Mouse (Mus musculus) CH12.LX (cell line): Measurements from ENCODE around the gene Olfr593. TPM values are rescaled to one million over a fixed set of nuclear protein-coding genes. Genes with fewer than 3 reads are reported as not detected.

ENCODE experiments used
- DNase-seq: peaks from one replicate; pipeline ENCODE4 v3.0.0-alpha.2; 2013; ENCODE audit errors: extremely low read depth
- H3K27ac ChIP-seq: 2 replicates; pipeline ENCODE4 v1.5.1; 2012; ENCODE audit warnings: low read depth, mild to moderate bottlenecking, control low read depth, moderate library complexity; ENCODE audit not compliant: insufficient read depth
- H3K27me3 ChIP-seq: replicated peaks from 2 replicates; pipeline ENCODE3; 2012; ENCODE audit warnings: inconsistent platforms
- H3K36me3 ChIP-seq, 2 experiments: replicated peaks in 1 of 2; 2 replicates each; pipeline versions ENCODE3 to v1.6.1; 2012; ENCODE audit warnings: inconsistent platforms in 1 of 2, low read length in 1 of 2, mild to moderate bottlenecking in 1 of 2, mixed read lengths in 1 of 2, moderate library complexity in 1 of 2; ENCODE audit not compliant: control insufficient read depth in 1 of 2, insufficient read depth in 1 of 2
- H3K4me1 ChIP-seq, 2 experiments: 2 replicates each; pipeline ENCODE4 v1.6.1; 2012; ENCODE audit warnings: inconsistent platforms in 1 of 2, moderate library complexity in 1 of 2; ENCODE audit not compliant: insufficient read depth in 2 of 2, control insufficient read depth in 1 of 2
- H3K4me2 ChIP-seq: 2 replicates; pipeline ENCODE4 v1.6.1; 2012; ENCODE audit warnings: low read depth, mild to moderate bottlenecking, control low read depth; ENCODE audit not compliant: poor library complexity, insufficient read depth, severe bottlenecking
- H3K4me3 ChIP-seq, 3 experiments: fragments of 150-350 bp in 1 of 3; sonication (generic) in 1 of 3; replicated peaks in 1 of 3; 2 replicates each; pipeline versions ENCODE3 to v1.5.1; 2011 to 2012; ENCODE audit warnings: low read depth in 2 of 3, low read length in 2 of 3, mild to moderate bottlenecking in 2 of 3, moderate library complexity in 2 of 3, control low read depth in 1 of 3, improper control_type of control experiment in 1 of 3, inconsistent platforms in 1 of 3, mixed read lengths in 1 of 3; ENCODE audit not compliant: poor library complexity in 1 of 3
- H3K79me2 ChIP-seq: replicated peaks from 2 replicates; pipeline ENCODE4 v1.6.1; 2012; ENCODE audit warnings: mild to moderate bottlenecking, moderate library complexity; ENCODE audit not compliant: control insufficient read depth, poor library complexity, insufficient read depth, severe bottlenecking; ENCODE audit errors: extremely low read depth
- H3K9ac ChIP-seq: 2 replicates; pipeline ENCODE4 v1.6.1; 2012; ENCODE audit warnings: low read depth, mild to moderate bottlenecking, control low read depth, moderate library complexity; ENCODE audit not compliant: insufficient read depth
- H3K9me3 ChIP-seq: replicated peaks from 2 replicates; pipeline ENCODE3; 2012; ENCODE audit warnings: low read length, inconsistent platforms, mixed read lengths
- BHLHE40 ChIP-seq: IDR thresholded peaks from 2 replicates; pipeline ENCODE4 v1.6.1; 2011; ENCODE audit warnings: mild to moderate bottlenecking, low read depth, low read length, improper control_type of control experiment
- E2F4 ChIP-seq: IDR thresholded peaks from 2 replicates; pipeline ENCODE4 v1.6.1; 2011; ENCODE audit warnings: low read depth, low read length, improper control_type of control experiment; ENCODE audit not compliant: insufficient replicate concordance
- ETS1 ChIP-seq: conservative IDR thresholded peaks from 2 replicates; pipeline ENCODE4 v1.6.1; 2012; ENCODE audit warnings: low read depth, mild to moderate bottlenecking, inconsistent platforms, low read length, improper control_type of control experiment, moderate library complexity
- GABPA ChIP-seq: IDR thresholded peaks from 2 replicates; pipeline ENCODE4 v1.6.1; 2012; ENCODE audit warnings: low read depth, low read length, improper control_type of control experiment, inconsistent platforms; ENCODE audit not compliant: insufficient replicate concordance
- IRF4 ChIP-seq: IDR thresholded peaks from 2 replicates; pipeline ENCODE4 v1.6.1; 2014; ENCODE audit warnings: low read depth, mild to moderate bottlenecking, inconsistent platforms, low read length, improper control_type of control experiment
- MAFK ChIP-seq: IDR thresholded peaks from 2 replicates; pipeline ENCODE4 v1.6.1; 2011; ENCODE audit warnings: low read length, improper control_type of control experiment; ENCODE audit not compliant: insufficient replicate concordance
- MAZ ChIP-seq: IDR thresholded peaks from 2 replicates; pipeline ENCODE4 v1.6.1; 2012; ENCODE audit warnings: low read depth, mild to moderate bottlenecking, inconsistent platforms, low read length, improper control_type of control experiment, moderate library complexity
- MXI1 ChIP-seq: IDR thresholded peaks from 2 replicates; pipeline ENCODE4 v1.6.1; 2011; ENCODE audit warnings: mild to moderate bottlenecking, low read depth, low read length, improper control_type of control experiment
- NELFE ChIP-seq: IDR thresholded peaks from 2 replicates; pipeline ENCODE4 v1.6.1; 2011; ENCODE audit warnings: low read depth, low read length, improper control_type of control experiment
- NRF1 ChIP-seq: IDR thresholded peaks from 2 replicates; pipeline ENCODE4 v1.6.1; 2014; ENCODE audit warnings: low read depth, mild to moderate bottlenecking, inconsistent platforms, low read length, improper control_type of control experiment, moderate library complexity
- PAX5 ChIP-seq: IDR thresholded peaks from 2 replicates; pipeline ENCODE4 v1.6.1; 2012; ENCODE audit warnings: low read length, inconsistent platforms, mixed read lengths
- POLR2A ChIP-seq: IDR thresholded peaks from 2 replicates; pipeline ENCODE4 v1.6.1; 2011; ENCODE audit warnings: low read depth, mild to moderate bottlenecking, improper control_type of control experiment, low read length
- POLR2AphosphoS2 ChIP-seq: IDR thresholded peaks from 2 replicates; pipeline ENCODE4 v1.6.1; 2011; ENCODE audit warnings: low read depth, low read length, improper control_type of control experiment
- RAD21 ChIP-seq: IDR thresholded peaks from 2 replicates; pipeline ENCODE4 v1.6.1; 2011; ENCODE audit warnings: low read depth, mild to moderate bottlenecking, low read length, improper control_type of control experiment, moderate library complexity
- TCF12 ChIP-seq: IDR thresholded peaks from 2 replicates; pipeline ENCODE4 v1.6.1; 2014; ENCODE audit warnings: low read depth, mild to moderate bottlenecking, inconsistent platforms, low read length, improper control_type of control experiment
- UBTF ChIP-seq: IDR thresholded peaks from 2 replicates; pipeline ENCODE4 v1.6.1; 2012; ENCODE audit warnings: low read depth, mild to moderate bottlenecking, inconsistent platforms, low read length, improper control_type of control experiment, moderate library complexity
- USF1 ChIP-seq: IDR thresholded peaks from 2 replicates; pipeline ENCODE4 v1.6.1; 2014; ENCODE audit warnings: low read depth, mild to moderate bottlenecking, inconsistent platforms, low read length, improper control_type of control experiment
- USF2 ChIP-seq: conservative IDR thresholded peaks from 2 replicates; pipeline ENCODE4 v1.6.1; 2011; ENCODE audit warnings: low read depth, low read length, improper control_type of control experiment
- ZC3H11A ChIP-seq: IDR thresholded peaks from 2 replicates; pipeline ENCODE4 v1.6.1; 2012; ENCODE audit warnings: low read depth, mild to moderate bottlenecking, inconsistent platforms, low read length, improper control_type of control experiment
- ZNF384 ChIP-seq: IDR thresholded peaks from 2 replicates; pipeline ENCODE4 v1.6.1; 2012; ENCODE audit warnings: low read depth, low read length, improper control_type of control experiment, inconsistent platforms
- dilution Hi-C: fragments of 300-500 bp; cut with MboI; formaldehyde crosslinking; loops from 2 replicates; pipeline ENCODE4 v1.14.3; 2020; ENCODE audit warnings: low sequenced_read_pairs; ENCODE audit not compliant: extremely low pct_unique_long_range_greater_than_20kb, extremely low pct_ligation_motif_present
- in situ Hi-C: fragments of 300-500 bp; cut with MboI; formaldehyde crosslinking; loops from 3 replicates; pipeline ENCODE4 v1.14.3; 2019; ENCODE audit warnings: low sequenced_read_pairs, low pct_ligation_motif_present, low pct_unique_long_range_greater_than_20kb, mixed read lengths
- polyA plus RNA-seq: library from polyadenylated mRNA; unstranded; fragments of >175 nt; gene quantifications from 2 replicates; pipeline ENCODE4 v1.2.1, GENCODE M21; 2012; ENCODE audit warnings: low read depth; ENCODE audit not compliant: insufficient read length
- total RNA-seq, 2 experiments: library from RNA; depleted of rRNA; stranded (reverse); fragments of 300-350 nt in 1 of 2; fragments of >200 nt in 1 of 2; gene quantifications; 2 replicates each; pipeline ENCODE4 v1.2.3; 2012 to 2014

The Olfr593 gene
- total RNA-seq (2012; rRNA removed) (not detected in 2 replicates), total RNA-seq (2014; rRNA removed) (not detected in 2 replicates), polyA plus RNA-seq (not detected in 2 replicates)

GRCm38 (mm10) chr7:103211562-103211961, at the start of gene Olfr593:
TSS of gene Olfr593 (plus strand) at chr7:103211862.
- H3K79me2 ChIP-seq = no peaks in the 10 kb centered on the region
- H3K9me3 ChIP-seq = no peaks in the 10 kb centered on the region
- no peak within 1 kb of the TSS for H3K4me2 ChIP-seq
- no peaks in the 10 kb centered on the region for H3K27me3 ChIP-seq
- TF ChIP-seq ETS1 = no peak
- no peak within 1 kb of the TSS for H3K9ac ChIP-seq
- DNase-seq = no peak
- H3K4me1 ChIP-seq = no peaks in the 10 kb centered on the region
- H3K36me3 ChIP-seq = no peaks in the 10 kb centered on the region
- no peak within 1 kb of the TSS for H3K4me3 ChIP-seq
- dilution Hi-C loops = no loop called here
- no peak within 1 kb of the TSS for H3K27ac ChIP-seq
- in situ Hi-C loops = no loop called here

- H3K4me2 ChIP-seq = no peak overlapping the region
- H3K9me3 ChIP-seq = no peaks in the 10 kb centered on the region
- H3K4me3 ChIP-seq = no peak overlapping the region
- DNase-seq = no peak
- no peaks in the 10 kb centered on the region for H3K27me3 ChIP-seq
- no peak overlapping the region for H3K9ac ChIP-seq
- dilution Hi-C loops = no loop called here
- H3K79me2 ChIP-seq = no peaks in the 10 kb centered on the region
- H3K27ac ChIP-seq = no peak overlapping the region
- no peaks in the 10 kb centered on the region for H3K36me3 ChIP-seq
- TF ChIP-seq POLR2AphosphoS2 (no peak), UBTF (no peak), E2F4 (no peak), IRF4 (no peak), BHLHE40 (no peak), GABPA (no peak), ZC3H11A (no peak), USF2 (no peak), MAZ (no peak), MXI1 (no peak), PAX5 (no peak), RAD21 (no peak), NELFE (no peak), TCF12 (no peak), MAFK (no peak), ZNF384 (no peak), USF1 (no peak), NRF1 (no peak), POLR2A (no peak)
- no peaks in the 10 kb centered on the region for H3K4me1 ChIP-seq
- in situ Hi-C loops = no loop called here
These were observed 42.0 kb upstream of the Olfr593 start for GRCm38 (mm10) chr7:103169697-103170096.
